Mouse (Mus musculus): ENCODE results near the gene Fam160a1. TPM values are rescaled to one million over a fixed set of nuclear protein-coding genes. Genes with fewer than 3 reads are reported as not detected.

Gene Fam160a1
- polyA plus RNA-seq (2012; ENCODE audit: low replicate concordance), result 0.80 and 2.5 TPM in 2 replicates

DNA sequence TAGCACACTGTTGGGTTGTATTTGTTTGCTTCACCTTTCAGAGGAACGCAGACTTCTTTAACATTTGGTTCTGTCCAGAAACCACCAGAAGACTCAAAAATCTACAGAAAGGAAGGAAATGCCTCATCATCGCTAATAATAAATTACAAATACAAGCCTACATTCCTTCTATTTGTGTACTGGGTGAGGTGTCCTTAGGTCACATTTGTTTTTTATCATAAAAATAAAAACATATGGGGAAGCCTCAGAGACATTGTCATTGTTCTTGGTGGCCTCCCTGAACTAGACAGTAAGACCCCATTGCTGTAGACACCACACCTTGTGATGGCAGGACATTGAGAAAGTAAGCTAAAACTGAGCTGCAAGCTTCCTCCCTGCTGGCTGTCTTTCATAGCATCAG lies at the start of gene Fam160a1:
TSS of gene Fam160a1 (minus strand) at position 101 of the 400 bp plus-strand sequence.

Other genes with a start within 250 kb of the Fam160a1 start
- 0.47 and 3.9 TPM in 2 replicates for gene Gatb, start 243.2 kb downstream of the Fam160a1 start, polyA plus RNA-seq (2012; ENCODE audit: low replicate concordance)
- gene Glt28d2, start 70.2 kb upstream of the Fam160a1 start, polyA plus RNA-seq (2012; ENCODE audit: low replicate concordance), result 0.09 and 0.18 TPM in 2 replicates
- gene Gm37240, start 70.2 kb upstream of the Fam160a1 start, polyA plus RNA-seq (2012; ENCODE audit: low replicate concordance), result 1.7 and 6.7 TPM in 2 replicates
- gene Sh3d19, start 153.8 kb upstream of the Fam160a1 start, polyA plus RNA-seq (2012; ENCODE audit: low replicate concordance), result 0.62 and 0.66 TPM in 2 replicates
- not detected in 2 replicates for gene Prss48, start 185.2 kb upstream of the Fam160a1 start, polyA plus RNA-seq (2012; ENCODE audit: low replicate concordance)